Mouse (Mus musculus): ENCODE measurements around the gene Oas1c. TPM values are rescaled to one million over a fixed set of nuclear protein-coding genes. Genes with fewer than 3 reads are reported as not detected.

Oas1c gene
- total and polyA plus RNA-seq, 3 experiments: 0.29 to 10.3 (median 4.3) TPM

GRCm38 (mm10) chr5:120787042-120787441, 25.3 kb downstream of the Oas1c start:
- ATAC-seq (ENCODE audit: extremely low read depth, insufficient number of reproducible peaks, low FRiP score, poor library complexity, severe bottlenecking) (no peak), DNase-seq (ENCODE audit: low spot score) (no peak)
- Histone ChIP-seq H3K27me3 (ENCODE audit: insufficient read depth, low read length) (peaks cover 17% of the 10 kb centered on the region), H3K4me1 (ENCODE audit: insufficient read depth, low read depth, low read length) (no peaks in the 10 kb centered on the region), H3K36me3 (replicated peaks) (no peaks in the 10 kb centered on the region), H3K4me3 (ENCODE audit: low read depth, low read length) (no peak overlapping the region), H3K9me3 (replicated peaks) (no peaks in the 10 kb centered on the region)
- TF ChIP-seq POLR2AphosphoS5 (IDR thresholded peaks at IDR 0.05; ENCODE audit: insufficient replicate concordance, low read depth, low read length) (no peak), GATA2 (IDR thresholded peaks at IDR 0.05; ENCODE audit: borderline replicate concordance, low read depth, low read length) (no peak), CTCF (IDR thresholded peaks at IDR 0.05; ENCODE audit: low read depth, low read length) (no peak), GATA1 (IDR thresholded peaks at IDR 0.05; ENCODE audit: borderline replicate concordance, low read length) (no peak), TAL1 (conservative IDR thresholded peaks at IDR 0.05; ENCODE audit: low read depth, low read length) (no peak)

GRCm38 (mm10) chr5:120782446-120782845, 29.9 kb downstream of the Oas1c start:
- no peaks in the 10 kb centered on the region for H3K36me3 ChIP-seq (replicated peaks)

GRCm38 (mm10) chr5:120781646-120782045, 30.7 kb downstream of the Oas1c start:
- Histone ChIP-seq H3K36me3 (replicated peaks) (no peaks in the 10 kb centered on the region), H3K9me3 (replicated peaks) (no peaks in the 10 kb centered on the region), H3K27me3 (ENCODE audit: insufficient read depth, low read length) (no peaks in the 10 kb centered on the region), H3K4me1 (ENCODE audit: insufficient read depth, low read depth, low read length) (peaks cover 18% of the 10 kb centered on the region), H3K4me3 (ENCODE audit: low read depth, low read length) (no peak overlapping the region)
- TF ChIP-seq GATA2 (IDR thresholded peaks at IDR 0.05; ENCODE audit: borderline replicate concordance, low read depth, low read length): no peak
- no peak for TF ChIP-seq POLR2AphosphoS5 (IDR thresholded peaks at IDR 0.05; ENCODE audit: insufficient replicate concordance, low read depth, low read length)
- no peak for TF ChIP-seq TAL1 (conservative IDR thresholded peaks at IDR 0.05; ENCODE audit: low read depth, low read length)
- no peak for TF ChIP-seq GATA1 (IDR thresholded peaks at IDR 0.05; ENCODE audit: borderline replicate concordance, low read length)
- TF ChIP-seq CTCF (IDR thresholded peaks at IDR 0.05; ENCODE audit: low read depth, low read length): no peak
- DNase-seq (ENCODE audit: low spot score) (no peak), ATAC-seq (ENCODE audit: extremely low read depth, insufficient number of reproducible peaks, low FRiP score, poor library complexity, severe bottlenecking) (no peak)

More at GRCm38 (mm10) chr5:120782446-120782845, 29.9 kb downstream of the Oas1c start:
- H3K4me1 ChIP-seq (ENCODE audit: insufficient read depth, low read depth, low read length): peaks cover 10% of the 10 kb centered on the region
- H3K4me3 ChIP-seq (ENCODE audit: low read depth, low read length): no peak overlapping the region
- TF ChIP-seq CTCF (IDR thresholded peaks at IDR 0.05; ENCODE audit: low read depth, low read length): no peak
- no peak for TF ChIP-seq POLR2AphosphoS5 (IDR thresholded peaks at IDR 0.05; ENCODE audit: insufficient replicate concordance, low read depth, low read length)
- TF ChIP-seq GATA1 (IDR thresholded peaks at IDR 0.05; ENCODE audit: borderline replicate concordance, low read length): no peak
- TF ChIP-seq GATA2 (IDR thresholded peaks at IDR 0.05; ENCODE audit: borderline replicate concordance, low read depth, low read length): no peak
- TF ChIP-seq TAL1 (conservative IDR thresholded peaks at IDR 0.05; ENCODE audit: low read depth, low read length): no peak
- DNase-seq (ENCODE audit: low spot score) (no peak), ATAC-seq (ENCODE audit: extremely low read depth, insufficient number of reproducible peaks, low FRiP score, poor library complexity, severe bottlenecking) (no peak)
- H3K9me3 ChIP-seq (replicated peaks): no peaks in the 10 kb centered on the region
- H3K27me3 ChIP-seq (ENCODE audit: insufficient read depth, low read length): peaks cover 3% of the 10 kb centered on the region; the same call in 1 of the 2 replicates

- Histone ChIP-seq H3K9me3 (replicated peaks) (no peaks in the 10 kb centered on the region), H3K36me3 (replicated peaks) (no peaks in the 10 kb centered on the region), H3K27me3 (ENCODE audit: insufficient read depth, low read length) (no peaks in the 10 kb centered on the region), H3K4me1 (ENCODE audit: insufficient read depth, low read depth, low read length) (peaks cover 28% of the 10 kb centered on the region), H3K4me3 (ENCODE audit: low read depth, low read length) (no peak overlapping the region)
- TF ChIP-seq GATA2 (IDR thresholded peaks at IDR 0.05; ENCODE audit: borderline replicate concordance, low read depth, low read length) (no peak), CTCF (IDR thresholded peaks at IDR 0.05; ENCODE audit: low read depth, low read length) (no peak), TAL1 (conservative IDR thresholded peaks at IDR 0.05; ENCODE audit: low read depth, low read length) (no peak), POLR2AphosphoS5 (IDR thresholded peaks at IDR 0.05; ENCODE audit: insufficient replicate concordance, low read depth, low read length) (no peak), GATA1 (IDR thresholded peaks at IDR 0.05; ENCODE audit: borderline replicate concordance, low read length) (no peak)
- ATAC-seq (ENCODE audit: extremely low read depth, insufficient number of reproducible peaks, low FRiP score, poor library complexity, severe bottlenecking) (no peak), DNase-seq (ENCODE audit: low spot score) (no peak)
Observed at GRCm38 (mm10) chr5:120779922-120780321, 32.4 kb downstream of the Oas1c start.

- no peak for TF ChIP-seq POLR2AphosphoS5 (IDR thresholded peaks at IDR 0.05; ENCODE audit: insufficient replicate concordance, low read depth, low read length)
- no peak for TF ChIP-seq GATA1 (IDR thresholded peaks at IDR 0.05; ENCODE audit: borderline replicate concordance, low read length)
- no peak for TF ChIP-seq GATA2 (IDR thresholded peaks at IDR 0.05; ENCODE audit: borderline replicate concordance, low read depth, low read length)
- no peak for TF ChIP-seq CTCF (IDR thresholded peaks at IDR 0.05; ENCODE audit: low read depth, low read length)
- TF ChIP-seq TAL1 (conservative IDR thresholded peaks at IDR 0.05; ENCODE audit: low read depth, low read length): no peak
- no peak for DNase-seq (ENCODE audit: low spot score)
Observed at GRCm38 (mm10) chr5:120778941-120779340, 33.4 kb downstream of the Oas1c start.

GRCm38 (mm10) chr5:120777478-120777877, 34.8 kb downstream of the Oas1c start, which contains the start of gene Oas3:
Oas3 (minus strand) TSS chr5:120777661.
- H3K36me3 ChIP-seq (replicated peaks): no peaks in the 10 kb centered on the region
- peak within 1 kb of the TSS; percentile 45; the same call in 1 of the 2 replicates for H3K4me3 ChIP-seq (ENCODE audit: low read depth, low read length)
- TF ChIP-seq GATA2 (IDR thresholded peaks at IDR 0.05; ENCODE audit: borderline replicate concordance, low read depth, low read length) (no peak), POLR2AphosphoS5 (IDR thresholded peaks at IDR 0.05; ENCODE audit: insufficient replicate concordance, low read depth, low read length) (no peak), GATA1 (IDR thresholded peaks at IDR 0.05; ENCODE audit: borderline replicate concordance, low read length) (no peak), CTCF (IDR thresholded peaks at IDR 0.05; ENCODE audit: low read depth, low read length) (no peak), TAL1 (conservative IDR thresholded peaks at IDR 0.05; ENCODE audit: low read depth, low read length) (no peak)
- no peak for DNase-seq (ENCODE audit: low spot score)
- H3K4me1 ChIP-seq (ENCODE audit: insufficient read depth, low read depth, low read length): peaks cover 32% of the 10 kb centered on the region
- H3K27me3 ChIP-seq (ENCODE audit: insufficient read depth, low read length): 0 out of 2 replicates have a peak, but pooled peaks cover 4% of the 10 kb centered on the region
- ATAC-seq (ENCODE audit: extremely low read depth, insufficient number of reproducible peaks, low FRiP score, poor library complexity, severe bottlenecking): no peak
- no peaks in the 10 kb centered on the region for H3K9me3 ChIP-seq (replicated peaks)

More at GRCm38 (mm10) chr5:120778941-120779340, 33.4 kb downstream of the Oas1c start:
- Histone ChIP-seq H3K27me3 (ENCODE audit: insufficient read depth, low read length) (no peaks in the 10 kb centered on the region), H3K4me1 (ENCODE audit: insufficient read depth, low read depth, low read length) (peaks cover 32% of the 10 kb centered on the region), H3K36me3 (replicated peaks) (no peaks in the 10 kb centered on the region), H3K4me3 (ENCODE audit: low read depth, low read length) (no peak overlapping the region), H3K9me3 (replicated peaks) (no peaks in the 10 kb centered on the region)
- no peak for ATAC-seq (ENCODE audit: extremely low read depth, insufficient number of reproducible peaks, low FRiP score, poor library complexity, severe bottlenecking)
